Mouse (Mus musculus) ovary, adult 10 weeks (tissue): ENCODE data around the gene Cfap46. TPM values are rescaled to one million over a fixed set of nuclear protein-coding genes. Genes with fewer than 3 reads are reported as not detected.

Experiments used
- polyA plus RNA-seq: library from polyadenylated mRNA; stranded (reverse); fragments of 350-450 nt; fragmentation: Illumina TruSeq; extraction: RNeasy Lipid Tissue Mini Kit (QIAGEN cat#74804); gene quantifications from one replicate; pipeline ENCODE4 v1.2.3, GENCODE M21; 2014

The Cfap46 gene
- 1.1 TPM for polyA plus RNA-seq

DNA sequence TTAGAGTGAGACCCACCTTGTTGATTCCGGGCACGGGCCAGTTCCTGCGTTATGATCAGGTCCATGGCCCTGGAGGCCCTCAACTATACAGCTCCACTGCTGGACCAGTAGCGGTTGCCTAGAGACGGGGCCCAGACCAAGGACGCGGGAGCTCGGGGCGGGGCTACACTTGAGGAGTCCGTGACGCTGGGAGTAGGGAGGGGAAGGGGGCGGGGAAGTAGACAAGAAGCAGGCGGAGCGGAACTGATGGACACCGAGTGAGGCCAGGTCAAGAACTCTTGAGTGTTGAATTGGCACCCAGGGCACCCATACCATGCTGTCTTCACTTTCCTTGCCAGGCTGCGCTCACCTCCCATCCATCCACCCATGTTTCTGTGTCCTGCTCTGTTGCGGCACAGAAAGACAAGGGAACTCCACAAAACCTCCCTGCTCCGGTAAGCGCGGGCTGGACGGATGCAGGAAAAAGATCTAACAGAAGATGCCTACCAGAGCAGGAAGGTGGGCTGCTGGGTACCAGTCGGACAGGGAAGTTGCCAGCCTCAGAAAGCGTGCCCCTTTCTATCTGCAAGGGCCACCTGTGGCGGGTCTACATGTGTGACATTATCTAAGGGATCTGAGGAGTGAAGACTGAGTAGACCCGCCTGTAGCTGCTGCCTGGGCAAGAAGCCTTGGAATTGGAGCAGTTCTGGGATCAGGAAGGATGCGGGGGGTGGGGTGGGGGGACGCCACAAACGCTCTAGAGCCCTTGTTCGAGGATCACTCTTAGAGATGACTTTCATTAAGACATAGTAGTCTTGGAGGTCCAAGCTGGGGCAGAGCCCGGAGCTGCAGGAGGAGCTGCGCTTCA lies at the start of gene Cfap46:
Gene Cfap46, minus strand, starts transcription at position 112 of the 847 bp plus-strand sequence.

DNA sequence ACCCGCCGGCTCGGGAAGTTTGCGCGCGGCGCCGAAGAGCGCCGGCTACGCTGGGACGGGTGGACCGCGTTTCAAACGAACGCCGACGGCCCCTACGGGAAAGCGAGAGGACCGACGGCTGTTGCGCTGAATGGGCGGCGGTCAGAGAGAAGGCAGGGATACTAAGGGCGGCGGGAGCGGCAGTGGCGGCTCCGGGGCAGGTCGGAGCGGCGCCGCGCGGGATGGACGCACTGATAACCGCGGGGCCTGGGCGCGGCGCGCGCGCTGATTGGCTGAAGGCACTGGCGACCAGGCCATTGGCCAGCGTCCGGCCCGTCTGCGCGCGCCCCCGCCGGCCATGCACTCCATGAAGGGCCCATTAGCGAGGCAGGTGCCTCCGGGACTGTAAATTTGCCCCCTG lies 101.0 kb downstream of the Cfap46 start, which contains the start of gene Nkx6-2:
Gene Nkx6-2, minus strand, starts transcription at position 203 of the 400 bp plus-strand sequence.

Other genes with a start within 250 kb of the Cfap46 start
- not detected for gene Nkx6-2, start 101.0 kb downstream of the Cfap46 start, polyA plus RNA-seq
- 0.88 TPM for gene Adgra1, start 150.4 kb upstream of the Cfap46 start, polyA plus RNA-seq
- 0.23 TPM for gene Kndc1, start 210.9 kb upstream of the Cfap46 start, polyA plus RNA-seq